Mouse (Mus musculus) liver, postnatal 0 days (tissue): ENCODE data around the gene Nupr1. TPM values are rescaled to one million over a fixed set of nuclear protein-coding genes. Genes with fewer than 3 reads are reported as not detected.
A peak's percentile ranks its signal among the peaks of the same experiment; 100 is the strongest.

Source experiments
- ATAC-seq: fragments of 200-750 bp; cut with Nextera tagmentation; 2 replicates; pipeline ENCODE4 v1.8.0; 2017; ENCODE audit warnings: mild to moderate bottlenecking, moderate library complexity
- DNase-seq: peaks from one replicate; pipeline ENCODE4 v3.0.0-alpha.2; 2016
- H3K27ac ChIP-seq: fragments of 300-500 bp; sonication (generic); 2 replicates; pipeline ENCODE4 v1.5.1; 2014; ENCODE audit warnings: antibody characterized with exemption, moderate library complexity, mild to moderate bottlenecking, low read depth
- H3K27me3 ChIP-seq: fragments of 300-500 bp; sonication (generic); 2 replicates; pipeline ENCODE4 v1.6.1; 2014; ENCODE audit warnings: low read length, control low read depth, mixed read lengths; ENCODE audit not compliant: insufficient read depth
- H3K36me3 ChIP-seq: fragments of 300-500 bp; sonication (generic); replicated peaks from 2 replicates; pipeline ENCODE4 v1.6.1; 2014; ENCODE audit warnings: mild to moderate bottlenecking, control low read depth, low read length, moderate library complexity, mixed read lengths; ENCODE audit not compliant: insufficient read depth
- H3K4me1 ChIP-seq: fragments of 300-500 bp; sonication (generic); 2 replicates; pipeline ENCODE4 v1.6.1; 2014; ENCODE audit warnings: antibody characterized with exemption, mild to moderate bottlenecking, control low read depth; ENCODE audit not compliant: insufficient read depth
- H3K4me2 ChIP-seq: fragments of 300-500 bp; sonication (generic); 2 replicates; pipeline ENCODE4 v1.6.1; 2014; ENCODE audit warnings: low read depth, mild to moderate bottlenecking, low read length, moderate library complexity, mixed read lengths
- H3K4me3 ChIP-seq: fragments of 300-500 bp; sonication (generic); 2 replicates; pipeline ENCODE4 v1.5.1; 2014; ENCODE audit warnings: low read depth, low read length
- H3K9ac ChIP-seq: fragments of 300-500 bp; sonication (generic); replicated peaks from 2 replicates; pipeline ENCODE4 v1.6.1; 2014; ENCODE audit warnings: mild to moderate bottlenecking, moderate library complexity
- H3K9me3 ChIP-seq: fragments of 300-500 bp; sonication (generic); 2 replicates; pipeline ENCODE4 v1.6.1; 2016; ENCODE audit warnings: mild to moderate bottlenecking, control low read depth, low read length, mixed read lengths
- CTCF ChIP-seq: sonication (generic); IDR thresholded peaks from 2 replicates; pipeline ENCODE4 v1.5.1; 2016; ENCODE audit warnings: antibody characterized with exemption, low read depth
- EP300 ChIP-seq: IDR thresholded peaks from 2 replicates; pipeline ENCODE4 v1.6.1; 2016; ENCODE audit warnings: antibody characterized with exemption, low read depth, mild to moderate bottlenecking
- WGBS: fragments of 180-500 bp; shearing (Covaris S2); extraction: QIAGEN DNeasy Blood & Tissue Kit; methylation state at CpG from one replicate; pipeline ENCODE4 v1.1.7; 2014; ENCODE audit not compliant: insufficient replicate concordance; 5-methylcytosine and 5-hydroxymethylcytosine counted together
- microRNA-seq: library from miRNA; unstranded; fragments of <30 nt; microRNA quantifications from one replicate; pipeline ENCODE4, GENCODE M21; 2016
- polyA plus RNA-seq: library from polyadenylated mRNA; unstranded; fragments of >200 nt; fragmentation: Nextera tagmentation; extraction: Ambion mirVana; gene quantifications from 2 replicates; pipeline ENCODE4 v1.2.1, GENCODE M21; 2015

Nupr1 gene
- polyA plus RNA-seq, 1 experiment from 2014 or later, result 4.5 TPM

DNA sequence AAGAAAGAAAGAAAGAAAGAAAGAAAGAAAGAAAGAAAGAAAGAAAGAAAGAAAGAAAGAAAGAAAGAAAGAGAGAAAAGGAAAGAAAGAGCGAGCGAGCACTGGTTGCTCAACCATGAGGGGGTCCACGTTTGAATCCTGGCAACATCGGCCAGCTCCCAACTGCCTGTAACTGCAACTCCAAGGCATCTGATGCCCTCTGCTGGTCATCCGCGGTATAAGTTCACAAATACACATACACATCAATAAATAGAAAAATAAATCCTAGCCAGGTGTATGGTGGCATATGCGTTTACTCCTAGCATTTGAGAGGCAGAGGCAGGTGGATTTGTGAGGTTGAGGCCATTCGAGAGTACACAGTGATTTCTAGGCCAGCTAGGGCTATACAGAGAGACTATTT lies 53.7 kb downstream of the Nupr1 start:
- peaks cover 2% of the 10 kb centered on the region; the same call in 1 of the 2 replicates for H3K4me1 ChIP-seq
- no peak overlapping the region for H3K27ac ChIP-seq
- no peaks in the 10 kb centered on the region for H3K9me3 ChIP-seq
- ATAC-seq, result no peak
- 45% methylated on average over 8 of the region's 8 CpGs for WGBS
- no peak overlapping the region for H3K9ac ChIP-seq
- H3K4me2 ChIP-seq, result no peak overlapping the region
- peaks cover 22% of the 10 kb centered on the region for H3K36me3 ChIP-seq
- no peak overlapping the region for H3K4me3 ChIP-seq
- no peaks in the 10 kb centered on the region for H3K27me3 ChIP-seq
- DNase-seq, result peak; percentile 80
- no peak for TF ChIP-seq EP300
- peak; percentile 79 for TF ChIP-seq CTCF

Small RNA genes within 50 kb of the gene (microRNA-seq; reads per million reads assigned to microRNA genes)
- gene Mir7059, result 2.8 reads per million

Other genes starting within 250 kb of the Nupr1 start
- gene Nfatc2ip, start 234.1 kb downstream of the Nupr1 start, polyA plus RNA-seq, result 1.4 and 1.5 TPM in 2 replicates
- gene Cd19, start 216.0 kb downstream of the Nupr1 start, polyA plus RNA-seq, result 8.7 and 9.1 TPM in 2 replicates
- 7.1 and 7.2 TPM in 2 replicates for gene Rabep2, start 202.1 kb downstream of the Nupr1 start, polyA plus RNA-seq
- 2.2 and 34.1 TPM in 2 replicates for gene Atp2a1, start 167.8 kb downstream of the Nupr1 start, polyA plus RNA-seq
- gene Sh2b1, start 155.4 kb downstream of the Nupr1 start, polyA plus RNA-seq, result 13.5 and 13.7 TPM in 2 replicates
- gene Tufm, start 143.5 kb downstream of the Nupr1 start, polyA plus RNA-seq, result 57.6 and 57.7 TPM in 2 replicates
- 12.0 and 13.6 TPM in 2 replicates for gene Atxn2l, start 127.4 kb downstream of the Nupr1 start, polyA plus RNA-seq
- gene Eif3c, start 64.5 kb downstream of the Nupr1 start, polyA plus RNA-seq, result 78.4 and 90.9 TPM in 2 replicates
- gene Apobr, start 45.9 kb downstream of the Nupr1 start, polyA plus RNA-seq, result 3.0 and 4.0 TPM in 2 replicates
- 12.3 and 14.6 TPM in 2 replicates for gene Cln3, start 45.0 kb downstream of the Nupr1 start, polyA plus RNA-seq
- 0.18 and 0.21 TPM in 2 replicates for gene Il27, start 35.9 kb downstream of the Nupr1 start, polyA plus RNA-seq
- gene Sgf29, start 18.4 kb upstream of the Nupr1 start, polyA plus RNA-seq, result 22.7 and 22.8 TPM in 2 replicates
- gene Sult1a1, start 45.6 kb upstream of the Nupr1 start, polyA plus RNA-seq, result 221 and 241 TPM in 2 replicates
- gene Bola2, start 64.5 kb upstream of the Nupr1 start, polyA plus RNA-seq, result 86.5 and 93.5 TPM in 2 replicates
- 2.6 and 3.7 TPM in 2 replicates for gene Slx1b, start 64.9 kb upstream of the Nupr1 start, polyA plus RNA-seq
- gene Coro1a, start 76.9 kb upstream of the Nupr1 start, polyA plus RNA-seq, result 121 and 130 TPM in 2 replicates
- 20.3 and 21.0 TPM in 2 replicates for gene Mapk3, start 128.7 kb upstream of the Nupr1 start, polyA plus RNA-seq
- 0.77 and 1.6 TPM in 2 replicates for gene Gdpd3, start 135.5 kb upstream of the Nupr1 start, polyA plus RNA-seq
- gene Ypel3, start 146.1 kb upstream of the Nupr1 start, polyA plus RNA-seq, result 65.0 and 74.7 TPM in 2 replicates
- gene Tbx6, start 150.6 kb upstream of the Nupr1 start, polyA plus RNA-seq, result 0.14 and 0.29 TPM in 2 replicates
- gene Ppp4c, start 161.6 kb upstream of the Nupr1 start, polyA plus RNA-seq, result 69.9 and 72.1 TPM in 2 replicates
- gene Fam57b, start 166.8 kb upstream of the Nupr1 start, polyA plus RNA-seq, result 0.06 and 0.09 TPM in 2 replicates
- gene 4930451I11Rik, start 200.8 kb upstream of the Nupr1 start, polyA plus RNA-seq, result not detected in 2 replicates
- gene Doc2a, start 216.6 kb upstream of the Nupr1 start, polyA plus RNA-seq, result not detected in 2 replicates
- 6.5 and 7.2 TPM in 2 replicates for gene Hirip3, start 231.1 kb upstream of the Nupr1 start, polyA plus RNA-seq
- gene Ino80e, start 231.5 kb upstream of the Nupr1 start, polyA plus RNA-seq, result 17.2 and 20.6 TPM in 2 replicates